8 mouse cellular contexts compared by ENCODE assay signal in genomic region chr16:33687724-33688123, GRCm38 (mm10). TPM values are rescaled to one million over a fixed set of nuclear protein-coding genes. Genes with fewer than 3 reads are reported as not detected.
DNase-seq lines count a peak whose midpoint lies in the region; ATAC-seq and TF ChIP-seq lines count a peak whose summit lies in the region.

No protein-coding gene starts in this region.

- no peak for ATAC-seq in forebrain, embryonic 16.5 days
- ATAC-seq in liver, embryonic 13.5 days (ENCODE audit: low read depth), result no peak

- peaks cover 37% of the 10 kb centered on the region for H3K4me1 ChIP-seq in lung, adult 2 months (ENCODE audit: control insufficient read depth, insufficient read depth, low read length)
- H3K4me1 ChIP-seq in forebrain, embryonic 16.5 days (replicated peaks; ENCODE audit: control insufficient read depth, insufficient read depth, low read length), result peaks cover 63% of the 10 kb centered on the region
- peaks cover 76% of the 10 kb centered on the region for H3K4me1 ChIP-seq in liver, embryonic 13.5 days (replicated peaks)
- H3K4me1 ChIP-seq in thymus, adult 2 months (replicated peaks; ENCODE audit: control insufficient read depth, insufficient read depth, low read length), result peaks cover 52% of the 10 kb centered on the region

- H3K9ac ChIP-seq in forebrain, embryonic 16.5 days (replicated peaks; ENCODE audit: low read depth, low read length), result 0 out of 2 replicates have a peak overlapping the region, but pooled peaks have one; percentile 97
- H3K9ac ChIP-seq in liver, embryonic 13.5 days, result no peak overlapping the region

- H3K9me3 ChIP-seq in forebrain, embryonic 16.5 days (ENCODE audit: control insufficient read depth, low read length), result no peaks in the 10 kb centered on the region
- no peaks in the 10 kb centered on the region for H3K9me3 ChIP-seq in liver, embryonic 13.5 days (replicated peaks)

- no peaks in the 10 kb centered on the region for H3K27me3 ChIP-seq in forebrain, embryonic 16.5 days (replicated peaks; ENCODE audit: control insufficient read depth, insufficient read depth, low read length)
- no peaks in the 10 kb centered on the region for H3K27me3 ChIP-seq in liver, embryonic 13.5 days
- no peaks in the 10 kb centered on the region for H3K27me3 ChIP-seq in thymus, adult 2 months (ENCODE audit: control insufficient read depth, insufficient read depth, low read length)

- peak overlapping the region; percentile 58 for H3K27ac ChIP-seq in forebrain, embryonic 16.5 days (ENCODE audit: low read length)
- H3K27ac ChIP-seq in liver, embryonic 13.5 days, result no peak overlapping the region; the same call in 1 of the 2 replicates
- peak overlapping the region; percentile 75 for H3K27ac ChIP-seq in thymus, adult 2 months (ENCODE audit: control insufficient read depth, insufficient read depth, low read length)

- H3K36me3 ChIP-seq in forebrain, embryonic 16.5 days (ENCODE audit: control insufficient read depth, insufficient read depth), result no peaks in the 10 kb centered on the region
- 0 out of 2 replicates have a peak, but pooled peaks cover 3% of the 10 kb centered on the region for H3K36me3 ChIP-seq in liver, embryonic 13.5 days
- H3K36me3 ChIP-seq in thymus, adult 2 months (ENCODE audit: control insufficient read depth, insufficient read depth, low read length), result no peaks in the 10 kb centered on the region

- 37% methylated on average over 3 of the region's 3 CpGs for WGBS in lung, adult 2 months
- WGBS in forebrain, embryonic 16.5 days, result 67% methylated on average over 3 of the region's 3 CpGs
- WGBS in liver, embryonic 13.5 days (ENCODE audit: insufficient replicate concordance), result 65% methylated on average over 3 of the region's 3 CpGs
- WGBS in thymus, adult 2 months, result 7% methylated on average over 3 of the region's 3 CpGs

- TF ChIP-seq CTCF in lung, adult 2 months (IDR thresholded peaks at IDR 0.05; ENCODE audit: insufficient read depth, low read length), result no peak
- TF ChIP-seq CTCF in thymus, adult 2 months (IDR thresholded peaks at IDR 0.05; ENCODE audit: borderline replicate concordance, control insufficient read depth, extremely low read depth, insufficient read depth, low read length, poor library complexity), result no peak

- peak overlapping the region; percentile 85 for H3K4me2 ChIP-seq in forebrain, embryonic 16.5 days (ENCODE audit: low read length)
- H3K4me2 ChIP-seq in liver, embryonic 13.5 days, result peak overlapping the region; percentile 98

- peak overlapping the region; percentile 47 for H3K4me3 ChIP-seq in lung, adult 2 months (replicated peaks; ENCODE audit: extremely low read depth, low read depth, low read length)
- no peak overlapping the region for H3K4me3 ChIP-seq in forebrain, embryonic 16.5 days (replicated peaks; ENCODE audit: low read length)
- no peak overlapping the region for H3K4me3 ChIP-seq in liver, embryonic 13.5 days (replicated peaks)
- no peak overlapping the region for H3K4me3 ChIP-seq in thymus, adult 2 months (ENCODE audit: control insufficient read depth, insufficient read depth, low read length)

- no peak for TF ChIP-seq POLR2A in lung, adult 2 months (IDR thresholded peaks at IDR 0.05; ENCODE audit: borderline replicate concordance, extremely low read depth, low read depth, low read length)
- TF ChIP-seq POLR2A in thymus, adult 2 months (IDR thresholded peaks at IDR 0.05; ENCODE audit: control insufficient read depth, extremely low read depth, insufficient read depth, low read length, poor library complexity), result no peak

- no peak for DNase-seq in lung, adult 2 months
- DNase-seq in lung, postnatal 25 days (ENCODE audit: low spot score), result no peak
- DNase-seq in liver, embryonic 13.5 days, result no peak
- DNase-seq in thymus, adult 2 months, result peak; percentile 60
- DNase-seq in frontal cortex, postnatal 25 days (ENCODE audit: low spot score in 2 of 2), result no peak
- no peak for DNase-seq in kidney, postnatal 4 days
- DNase-seq in spleen, postnatal 10 days (ENCODE audit: low spot score in 2 of 2), result no peak

RNA-seq across cellular contexts. Expression of gene Heg1, which starts 3.6 kb away (rescaled TPM):
- polyA plus RNA-seq in lung, adult 2 months (2012; rRNA removed), result 150 and 153 TPM in 2 replicates
- 18.6 and 19.7 TPM in 2 replicates for polyA plus RNA-seq in forebrain, embryonic 16.5 days (2015; fragmentation: Nextera tagmentation; extraction: Ambion mirVana)
- polyA plus RNA-seq in liver, embryonic 13.5 days (2015; fragmentation: Nextera tagmentation; extraction: Ambion mirVana), result 4.1 and 5.2 TPM in 2 replicates
- 39.1 and 43.7 TPM in 2 replicates for polyA plus RNA-seq in thymus, adult 2 months (2012; rRNA removed)
